Mouse (Mus musculus) lung, postnatal 14 days (tissue): ENCODE data around the gene Mlycd.

Experiments
- DNase-seq: peaks from one replicate; pipeline ENCODE4 v3.0.0; 2021

Mlycd gene

DNA sequence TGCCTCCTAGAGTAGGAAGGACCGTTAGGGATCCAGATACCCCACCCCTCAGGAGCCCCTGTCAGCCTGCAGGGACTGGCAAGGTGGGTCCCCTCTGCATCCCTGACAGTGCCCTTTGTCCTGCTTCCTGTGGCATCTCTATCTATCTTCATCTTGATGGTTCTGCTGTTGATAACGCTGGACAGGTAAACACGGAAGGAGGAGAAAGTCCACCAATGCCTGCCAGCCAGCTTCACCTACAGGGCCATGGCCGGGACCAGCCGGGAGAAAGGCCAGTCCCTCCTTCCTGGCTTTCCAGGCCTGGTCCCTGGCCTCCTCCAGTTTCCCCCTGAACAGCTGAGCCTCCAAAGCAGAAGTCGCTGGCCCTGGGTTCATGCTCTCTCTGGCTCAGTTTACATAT is 39.9 kb downstream of the Mlycd start:
- DNase-seq, result no peak

DNA sequence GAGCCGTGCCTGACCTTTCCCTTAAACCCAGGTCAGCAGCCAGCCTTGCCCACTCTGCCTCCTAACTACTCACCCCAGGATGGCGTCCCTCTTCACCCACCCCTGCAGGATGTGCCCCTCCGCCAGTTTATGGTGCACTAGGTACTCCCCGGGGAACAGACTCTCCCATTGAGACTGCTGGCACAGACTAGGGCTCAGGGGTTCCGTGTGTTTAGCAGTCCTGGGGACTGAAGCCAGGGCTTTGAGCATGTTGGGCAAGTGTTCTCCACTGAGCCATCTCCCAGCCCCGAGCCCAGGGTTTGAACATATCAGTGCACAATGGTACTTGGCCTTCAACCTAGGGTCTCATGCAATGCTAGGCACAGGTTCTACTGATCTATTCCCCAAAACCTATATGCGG is 40.8 kb downstream of the Mlycd start:
- DNase-seq, result no peak

DNA sequence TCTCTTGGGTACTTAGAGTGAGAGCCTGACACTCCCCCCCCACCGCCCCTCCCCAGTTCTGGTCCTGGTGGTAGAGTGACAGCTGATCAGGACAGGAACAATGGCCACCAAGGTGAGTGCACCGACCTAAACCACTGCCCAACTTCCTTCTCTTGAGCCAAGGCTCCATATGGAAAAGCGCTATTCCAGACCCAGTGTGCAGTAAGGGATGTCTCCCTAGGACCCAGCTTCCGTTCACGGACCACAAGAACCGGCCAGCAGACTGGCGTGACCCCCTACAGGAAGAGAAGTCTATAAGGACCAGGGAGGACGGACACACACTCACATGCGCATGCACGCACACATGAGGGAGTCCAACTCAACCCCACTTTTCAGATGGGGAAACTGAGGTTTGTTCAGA is 41.7 kb downstream of the Mlycd start:
- DNase-seq, result no peak

DNA sequence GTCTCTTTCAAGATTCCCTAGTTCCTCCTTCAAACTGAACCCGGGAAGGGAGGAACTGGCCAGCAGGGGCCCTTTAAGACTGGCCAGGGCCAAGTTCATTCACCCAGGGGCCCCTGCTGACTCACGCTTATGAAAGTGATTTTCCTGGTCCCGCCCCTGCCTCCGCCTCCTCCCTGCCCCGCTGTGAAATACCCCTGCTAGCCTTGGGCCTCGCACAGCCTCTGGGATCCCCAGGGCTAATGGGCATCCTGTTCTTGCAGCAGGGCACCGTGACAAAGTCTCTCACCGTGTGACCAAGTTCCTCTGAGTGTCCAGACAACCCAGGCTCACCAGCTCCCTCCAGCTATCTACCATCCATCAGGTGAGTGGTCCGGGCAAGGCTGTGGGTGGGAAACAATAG is 42.3 kb downstream of the Mlycd start:
- DNase-seq, result peak; percentile 83

DNA sequence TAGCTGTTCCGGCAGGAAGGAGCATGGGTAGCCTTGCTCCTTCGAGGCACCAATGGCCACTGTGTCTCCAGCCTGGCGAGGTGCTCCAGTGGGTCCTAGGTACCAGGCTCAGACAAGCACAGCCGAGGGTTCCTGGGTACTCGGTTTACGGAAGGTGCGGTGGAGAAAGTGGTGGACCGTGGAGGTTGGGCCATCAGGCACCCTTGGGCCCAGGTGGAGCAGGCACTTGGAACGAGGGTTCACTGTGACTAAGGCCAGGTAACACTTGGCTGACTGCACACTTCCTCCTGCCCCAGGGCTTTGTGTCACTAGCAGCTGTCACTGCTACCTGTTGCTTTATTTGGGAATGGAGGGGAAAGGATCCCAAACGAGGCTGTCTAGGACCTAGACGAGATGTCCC is 42.8 kb downstream of the Mlycd start:
- DNase-seq, result no peak

DNA sequence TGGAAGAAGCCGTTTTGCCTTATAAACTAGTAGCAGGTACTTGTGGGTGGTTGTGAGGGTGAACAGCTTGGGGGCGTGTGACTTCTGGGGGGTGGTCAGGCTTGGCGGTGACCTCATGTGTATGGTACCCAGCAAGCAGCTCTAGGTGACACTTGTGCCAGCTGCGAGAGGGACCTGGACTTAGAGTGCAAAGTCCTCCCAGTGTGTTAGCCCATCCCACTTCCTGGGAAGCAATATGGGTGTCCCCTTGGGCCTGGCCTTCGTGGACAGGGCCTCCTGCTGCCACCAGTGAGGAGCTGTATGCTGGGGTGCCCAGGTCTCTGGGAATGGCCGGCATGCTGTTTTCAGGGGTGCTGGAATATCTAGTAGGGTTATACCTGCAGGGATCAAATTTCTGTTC is 44.2 kb downstream of the Mlycd start:
- no peak for DNase-seq

DNA sequence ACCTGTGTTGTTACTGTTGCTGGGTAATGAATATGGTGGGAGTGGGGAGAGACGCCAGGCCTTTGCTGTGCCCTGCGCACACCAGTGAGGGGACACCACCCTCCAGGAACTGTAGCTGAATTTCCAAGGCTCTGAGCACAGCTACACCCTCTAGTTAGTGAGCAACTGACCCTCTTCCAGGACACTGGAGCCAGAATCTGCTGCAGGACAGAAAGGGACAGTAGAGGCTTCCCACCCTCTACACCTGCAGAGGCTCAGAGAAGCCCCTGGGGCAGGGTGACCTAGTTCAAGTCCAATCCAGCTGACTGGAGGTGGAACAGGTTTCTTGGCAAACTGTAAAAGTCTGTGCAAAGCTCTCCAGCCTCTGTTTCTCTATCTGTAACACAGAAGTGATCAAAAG is 44.7 kb downstream of the Mlycd start:
- DNase-seq, result no peak

DNA sequence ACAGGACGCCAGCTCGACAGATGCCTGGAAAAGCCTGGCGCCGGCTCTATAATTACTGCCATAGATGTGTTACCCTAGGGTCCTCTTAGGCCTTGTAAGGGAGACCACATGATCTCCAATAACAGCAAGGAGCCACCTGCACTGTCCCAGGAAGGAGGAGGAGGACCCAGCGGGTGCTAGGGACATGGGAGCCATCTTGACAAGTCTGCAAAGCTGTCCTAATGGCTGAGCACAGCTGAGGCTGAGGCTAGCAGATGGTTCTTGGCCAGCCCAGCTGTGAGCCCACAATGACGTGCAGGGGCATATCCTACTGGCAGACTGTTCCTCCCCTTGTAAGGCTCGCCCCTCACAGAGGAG is 45.2 kb downstream of the Mlycd start:
- no peak for DNase-seq

DNA sequence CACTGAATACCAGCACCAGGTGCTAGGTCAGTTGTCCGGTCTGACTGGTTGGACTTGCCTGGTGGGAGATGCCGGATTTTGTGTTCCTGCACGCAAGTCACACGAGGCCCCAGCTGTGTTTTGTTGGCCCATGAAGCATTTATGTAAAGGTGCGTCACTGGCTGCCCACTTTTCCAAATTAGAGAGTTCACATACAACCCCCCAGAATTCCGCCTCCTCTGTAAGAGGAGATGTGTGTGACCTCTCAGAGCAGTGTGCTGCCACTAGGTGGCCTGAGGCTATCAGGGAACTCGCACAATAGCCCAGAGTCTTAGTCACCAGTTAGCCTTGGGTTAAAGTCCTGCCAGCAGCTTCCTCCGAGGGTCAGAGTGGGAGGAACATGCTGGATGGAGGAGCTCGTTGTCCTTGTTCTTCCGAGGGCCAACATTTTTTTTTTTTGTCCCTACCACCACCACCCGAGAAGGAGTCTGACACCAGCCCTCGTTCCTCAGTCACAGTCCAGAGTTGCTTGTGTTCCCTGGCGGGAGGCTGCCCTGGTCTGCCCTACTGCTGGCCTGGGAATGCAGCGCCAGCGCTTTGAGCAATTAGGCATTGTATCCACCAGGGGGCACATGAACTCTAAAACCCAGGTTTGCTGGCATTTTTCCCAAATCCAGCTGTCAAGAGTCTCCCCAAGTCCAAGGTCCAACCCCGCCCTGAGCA is 45.7 kb downstream of the Mlycd start:
- DNase-seq, result peak; percentile 80

DNA sequence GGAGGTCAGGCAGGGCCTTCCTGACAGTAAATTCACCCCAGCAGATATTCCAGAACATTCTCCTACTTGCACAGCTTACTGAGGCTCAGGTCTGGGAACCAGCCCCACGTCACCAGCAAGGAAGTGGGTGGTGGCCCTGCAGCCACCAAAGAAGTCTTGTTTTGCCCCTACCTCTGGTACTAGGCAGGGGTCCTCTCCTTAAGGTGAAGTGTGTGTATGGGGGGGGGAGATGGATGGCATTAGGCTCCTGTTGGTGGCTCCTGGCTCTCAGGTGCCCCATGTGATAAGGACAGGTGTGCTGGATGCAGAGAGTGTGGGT is 46.2 kb downstream of the Mlycd start:
- no peak for DNase-seq

DNA sequence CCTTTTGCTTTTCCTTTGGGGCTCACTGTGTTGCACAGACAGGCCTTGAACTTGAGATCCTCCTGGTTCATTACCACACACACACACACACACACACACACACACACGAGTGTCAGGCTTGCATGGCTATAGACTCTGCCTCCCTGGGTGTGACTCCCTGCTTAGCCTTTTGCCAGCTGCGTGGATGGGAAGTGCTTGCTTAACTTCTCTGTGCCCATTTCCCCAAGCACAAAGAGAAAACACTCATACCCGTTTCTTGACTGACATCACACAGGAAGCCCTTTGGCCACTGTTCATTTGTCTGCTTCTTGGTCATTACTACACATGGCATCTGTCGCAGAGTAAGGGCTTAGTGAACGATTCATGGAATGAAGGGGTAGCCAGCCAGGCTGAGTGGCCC is 47.3 kb downstream of the Mlycd start:
- no peak for DNase-seq

DNA sequence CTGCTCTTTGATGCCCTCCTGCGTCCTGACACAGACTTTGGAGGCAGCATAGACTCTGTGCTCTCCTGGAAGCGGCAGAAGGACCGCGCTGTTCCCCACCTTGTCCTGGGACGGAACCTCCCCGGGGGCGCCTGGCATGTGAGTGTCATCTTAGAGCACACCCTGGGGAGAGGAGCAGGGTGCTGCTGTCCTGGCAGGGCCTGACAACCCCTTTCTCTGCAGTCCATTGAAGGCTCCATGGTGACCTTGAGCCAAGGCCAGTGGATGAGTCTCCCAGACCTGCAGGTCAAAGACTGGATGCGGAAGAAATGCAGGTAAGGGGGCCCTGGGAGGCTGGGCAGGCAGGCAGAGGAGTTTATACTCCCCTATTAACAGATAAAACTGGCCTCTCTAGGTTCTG is 48.3 kb downstream of the Mlycd start:
- DNase-seq, result no peak

DNA sequence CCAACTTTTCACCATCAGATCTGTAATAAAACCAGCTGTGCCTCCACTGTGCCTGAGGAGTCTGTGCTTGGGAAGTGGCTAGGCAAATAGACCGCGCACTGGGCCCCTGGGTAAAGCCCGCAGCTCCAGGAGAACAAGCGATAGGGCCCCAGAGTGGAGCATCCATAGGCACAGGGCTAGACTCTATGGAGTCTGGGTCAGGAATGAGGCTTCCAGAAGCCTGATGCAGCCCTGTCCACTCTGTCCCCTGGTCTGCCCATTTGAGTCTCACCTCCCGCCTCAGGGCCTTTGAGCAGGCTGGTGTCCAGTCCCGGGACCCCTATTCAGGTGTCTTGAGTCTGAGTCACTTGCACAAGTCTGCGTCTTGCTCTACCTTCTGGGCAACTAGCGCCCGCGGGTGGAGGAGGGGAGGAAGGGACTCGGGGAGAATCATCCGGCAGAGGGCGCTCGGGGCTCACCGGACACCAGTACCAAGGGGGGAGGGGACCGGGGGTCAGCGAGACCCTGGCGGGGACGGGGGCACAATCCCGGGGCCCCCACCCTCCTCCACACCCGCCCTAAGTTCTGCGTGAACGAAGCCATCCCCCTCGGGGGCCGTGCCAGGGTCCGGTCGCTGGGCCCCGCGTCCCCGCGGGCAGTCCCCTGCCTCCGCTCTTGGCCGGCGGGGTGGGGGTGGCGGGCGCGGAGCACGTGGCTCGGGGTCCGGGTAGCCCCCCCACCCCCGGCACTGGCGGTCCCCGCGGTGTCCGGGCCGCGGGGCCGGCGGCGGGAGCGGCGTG is 51.7 kb downstream of the Mlycd start, which contains the start of gene Necab2:
TSS of gene Necab2 (plus strand) at position 509 of the 779 bp plus-strand sequence.
- DNase-seq, result peak; percentile 85

DNA sequence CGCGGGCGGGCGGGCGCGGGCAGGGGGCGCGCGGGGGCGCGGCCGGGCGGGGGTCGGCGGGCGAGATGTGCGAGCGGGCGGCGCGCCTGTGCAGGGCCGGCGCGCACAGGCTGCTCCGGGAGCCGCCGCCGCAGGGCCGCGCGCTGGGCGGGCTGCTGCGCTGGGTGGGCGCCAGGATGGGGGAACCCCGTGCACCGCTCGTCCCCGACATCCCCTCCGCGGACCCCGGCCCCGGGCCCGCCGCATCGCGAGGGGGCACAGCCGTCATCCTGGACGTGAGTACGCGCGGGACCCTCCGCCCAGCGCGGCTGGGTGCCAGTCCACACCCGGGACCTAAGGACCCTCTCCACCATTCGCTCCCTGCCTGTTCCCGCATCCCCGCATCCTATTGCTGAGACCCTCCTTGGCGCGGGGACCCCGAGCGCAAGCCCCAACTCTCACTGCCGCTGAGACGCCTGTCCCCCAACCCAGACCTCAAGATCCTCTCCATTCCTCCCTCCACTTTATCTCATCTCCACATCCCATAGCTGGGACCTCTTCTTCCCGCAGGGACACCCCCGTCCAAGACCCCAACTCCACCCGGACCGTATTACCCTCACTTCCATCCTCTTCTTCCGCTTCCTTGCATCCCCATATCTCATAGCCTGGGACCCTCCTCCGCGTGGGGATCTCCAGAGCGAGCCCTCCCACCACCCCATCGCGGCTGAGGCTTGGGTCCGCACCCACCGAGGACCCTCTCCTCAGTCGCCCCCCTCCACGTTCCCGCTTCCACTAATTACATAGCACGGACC is 52.5 kb downstream of the Mlycd start:
- no peak for DNase-seq

DNA sequence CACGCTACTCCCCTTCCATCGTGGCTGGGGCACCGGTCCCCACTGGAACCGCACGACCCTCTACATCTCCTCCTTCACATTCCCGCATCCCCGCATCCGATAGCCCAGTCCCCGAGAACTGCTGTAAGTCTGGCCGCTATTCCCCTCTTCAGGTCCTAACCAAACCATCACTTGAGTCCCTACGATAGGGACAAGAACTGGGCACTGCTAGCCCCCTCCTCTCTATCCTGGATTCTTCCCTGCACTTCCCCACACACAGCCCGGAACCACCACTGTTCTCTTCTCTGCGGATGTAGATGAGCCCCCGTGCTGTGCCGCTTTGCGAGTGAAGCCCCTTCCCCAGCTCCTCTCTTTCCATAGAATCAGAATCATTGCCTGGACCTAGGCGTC is 53.1 kb downstream of the Mlycd start:
- DNase-seq, result no peak

DNA sequence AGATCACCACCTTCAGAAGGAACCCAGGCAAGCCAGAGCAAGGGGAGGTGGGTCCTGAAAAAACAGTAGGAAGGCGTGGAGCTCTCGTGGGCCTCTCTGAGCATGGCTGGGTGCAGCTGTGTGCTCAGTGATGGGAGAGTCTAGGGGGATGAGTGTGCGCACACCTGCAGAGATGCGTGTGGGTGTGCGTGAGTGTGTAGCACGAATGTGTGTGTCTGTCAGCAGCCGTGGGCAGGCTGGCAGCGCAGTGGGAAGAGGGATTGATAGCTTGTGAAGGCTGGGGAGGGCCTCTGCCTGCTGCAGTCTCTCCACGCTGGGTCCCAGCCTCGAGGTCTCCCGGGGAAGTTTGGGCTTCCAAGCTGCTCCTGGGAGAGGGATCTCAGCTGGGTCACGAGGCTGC is 54.9 kb downstream of the Mlycd start:
- DNase-seq, result no peak

DNA sequence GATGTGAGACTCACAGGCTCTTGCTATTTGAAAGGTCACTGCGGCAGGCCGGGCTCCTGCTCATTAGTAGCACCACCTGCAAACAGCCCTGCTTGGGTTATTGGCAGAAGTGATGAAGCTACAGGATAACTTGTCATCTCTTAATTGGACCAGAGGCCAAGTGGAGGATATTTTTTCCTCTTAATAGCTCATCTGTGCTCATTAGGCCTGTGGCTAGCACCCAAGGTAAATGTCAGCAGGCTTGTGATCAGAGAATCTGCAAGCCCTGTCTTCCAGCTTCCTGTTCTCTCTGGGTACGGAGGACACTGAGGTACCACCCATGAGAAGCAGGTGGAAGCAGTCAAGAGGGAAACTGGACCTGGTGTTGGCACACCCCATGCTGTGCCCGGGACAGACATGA is 56.5 kb downstream of the Mlycd start:
- no peak for DNase-seq

DNA sequence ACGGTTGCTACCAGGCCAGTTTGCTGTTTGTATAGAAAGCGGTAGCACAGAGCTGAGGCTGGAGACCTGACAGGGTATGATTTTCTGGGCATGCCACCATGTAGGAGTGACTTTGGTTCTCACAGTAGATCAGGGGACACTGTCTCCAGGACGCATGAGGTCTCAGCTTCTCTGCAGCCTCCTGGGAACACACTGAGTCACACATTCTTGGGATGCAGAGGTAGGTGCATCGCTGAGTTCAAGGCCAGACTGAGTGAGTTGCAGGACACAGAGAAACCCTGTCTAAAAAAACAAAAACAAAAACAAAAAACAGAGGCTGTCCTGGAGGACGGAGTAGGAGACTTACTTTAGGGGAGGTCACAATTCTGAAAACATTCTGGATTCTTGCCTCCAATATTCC is 58.2 kb downstream of the Mlycd start:
- no peak for DNase-seq

DNA sequence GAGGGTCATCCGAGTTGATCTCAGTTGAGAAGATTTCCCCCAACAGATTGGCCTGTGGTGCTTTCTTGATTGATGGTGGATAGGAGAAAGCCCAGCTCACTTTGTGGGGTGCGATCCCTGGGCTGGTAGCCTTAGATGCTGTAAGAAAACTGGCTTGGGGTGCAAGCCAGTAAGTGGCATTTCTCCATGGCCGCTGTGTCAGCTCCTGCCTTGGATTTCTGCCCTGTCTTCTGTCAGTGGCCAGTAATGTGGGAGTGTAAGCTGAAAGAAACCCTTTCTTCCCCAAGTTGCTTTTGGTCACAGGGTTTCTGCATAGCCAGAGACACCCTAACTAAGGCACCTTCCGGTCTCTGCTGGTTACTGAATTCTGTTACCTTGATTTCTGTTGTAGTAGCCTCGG is 61.4 kb downstream of the Mlycd start:
- DNase-seq, result peak; percentile 22

DNA sequence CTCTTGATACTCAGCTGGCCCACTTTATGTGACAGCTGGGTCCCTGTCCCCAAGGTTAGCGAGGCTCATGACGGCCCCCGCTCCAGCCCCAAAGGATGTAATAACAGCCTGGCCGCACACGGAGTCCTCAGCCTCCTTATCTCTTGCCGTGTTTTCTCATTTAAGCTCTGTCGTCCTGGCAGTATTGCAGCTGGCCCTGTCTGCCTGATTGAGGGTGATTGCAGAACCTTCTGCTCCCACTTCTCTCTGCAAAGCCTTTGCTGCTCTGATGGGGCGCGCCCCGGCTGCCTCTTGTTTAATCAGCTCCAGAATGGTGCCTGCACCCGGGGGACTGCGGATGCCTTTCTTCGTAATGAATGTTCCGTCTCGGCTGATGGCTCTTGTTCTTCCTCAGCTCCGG is 65.0 kb downstream of the Mlycd start:
- no peak for DNase-seq
